Mouse (Mus musculus) hindbrain, embryonic 15.5 days (tissue): ENCODE results near the gene Naa35. TPM values are rescaled to one million over a fixed set of nuclear protein-coding genes. Genes with fewer than 3 reads are reported as not detected.
"Not testable (repeated sequence)": the region's sequence is repeated elsewhere in the genome, so short reads cannot be mapped to it uniquely, and the experiment has no call there.

Experiments used
- ATAC-seq: fragments of 200-750 bp; cut with Nextera tagmentation; 2 replicates; pipeline ENCODE4 v1.8.0; 2017; ENCODE audit warnings: low read depth, moderate number of reproducible peaks, moderate TSS enrichment; ENCODE audit not compliant: low FRiP score
- H3K27ac ChIP-seq: fragments of 300-500 bp; sonication (generic); replicated peaks from 2 replicates; pipeline ENCODE4 v1.5.1; 2015; ENCODE audit warnings: mild to moderate bottlenecking, inconsistent platforms
- H3K27me3 ChIP-seq: fragments of 300-500 bp; sonication (generic); 2 replicates; pipeline ENCODE4 v1.6.1; 2015; ENCODE audit warnings: control low read depth, inconsistent platforms
- H3K36me3 ChIP-seq: fragments of 300-500 bp; sonication (generic); 2 replicates; pipeline ENCODE4 v1.6.1; 2015; ENCODE audit warnings: control low read depth, inconsistent platforms
- H3K4me1 ChIP-seq: fragments of 300-500 bp; sonication (generic); replicated peaks from 2 replicates; pipeline ENCODE4 v1.6.1; 2015; ENCODE audit warnings: control low read depth, inconsistent platforms
- H3K4me2 ChIP-seq: fragments of 300-500 bp; sonication (generic); 2 replicates; pipeline ENCODE4 v1.6.1; 2015; ENCODE audit warnings: moderate library complexity, mild to moderate bottlenecking, inconsistent platforms
- H3K4me3 ChIP-seq: fragments of 300-500 bp; sonication (generic); 2 replicates; pipeline ENCODE4 v1.5.1; 2015; ENCODE audit warnings: mild to moderate bottlenecking, inconsistent platforms
- H3K9ac ChIP-seq: fragments of 300-500 bp; sonication (generic); 2 replicates; pipeline ENCODE4 v1.6.1; 2015; ENCODE audit warnings: inconsistent platforms
- H3K9me3 ChIP-seq: fragments of 300-500 bp; sonication (generic); 2 replicates; pipeline ENCODE4 v1.6.1; 2016; ENCODE audit warnings: control low read depth, inconsistent platforms
- WGBS: fragments of 180-500 bp; shearing (Covaris S2); methylation state at CpG from one replicate; pipeline ENCODE4 v1.1.7; 2015; 5-methylcytosine and 5-hydroxymethylcytosine counted together
- polyA plus RNA-seq: library from polyadenylated mRNA; unstranded; fragments of >200 nt; fragmentation: Nextera tagmentation; extraction: Ambion mirVana; gene quantifications from 2 replicates; pipeline ENCODE4 v1.2.1, GENCODE M21; 2015

Gene Naa35
- polyA plus RNA-seq, 1 experiment from 2014 or later, result 126 TPM

DNA sequence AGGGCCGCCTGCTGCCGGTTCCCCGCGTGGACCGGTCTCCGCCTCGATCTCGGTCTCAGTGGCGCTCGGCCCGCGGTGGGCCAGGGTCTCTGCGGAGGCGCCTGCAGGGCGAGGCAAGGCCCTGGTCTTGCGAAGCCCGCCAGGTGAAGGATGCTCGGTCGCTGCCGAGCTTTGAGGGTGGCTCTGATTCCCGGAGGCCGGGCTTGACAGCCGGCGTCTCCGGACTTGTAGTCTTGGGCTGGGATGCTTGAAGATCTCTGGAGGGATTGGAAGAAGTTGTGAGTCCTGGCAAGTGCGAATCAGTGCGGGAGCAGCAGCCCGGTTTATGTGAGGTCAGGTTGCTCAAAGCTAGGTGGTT, 568 bp downstream of the Naa35 start:
- peak overlapping the region; percentile 80 for H3K4me3 ChIP-seq
- no peak for ATAC-seq
- peaks cover 13% of the 10 kb centered on the region for H3K36me3 ChIP-seq
- no peaks in the 10 kb centered on the region for H3K27me3 ChIP-seq
- H3K9ac ChIP-seq, result peak overlapping the region; percentile 89
- H3K4me1 ChIP-seq, result peaks cover 29% of the 10 kb centered on the region
- H3K9me3 ChIP-seq, result no peaks in the 10 kb centered on the region
- peak overlapping the region; percentile 87 for H3K27ac ChIP-seq
- 0% methylated on average over 28 of the region's 28 CpGs for WGBS
- H3K4me2 ChIP-seq, result peak overlapping the region; percentile 74

- Histone ChIP-seq H3K9me3 (no peaks in the 10 kb centered on the region), H3K27ac (no peak overlapping the region), H3K36me3 (peaks cover 29% of the 10 kb centered on the region), H3K4me2 (peak overlapping the region; percentile 9; the same call in 1 of the 2 replicates), H3K27me3 (no peaks in the 10 kb centered on the region), H3K4me3 (no peak overlapping the region), H3K4me1 (peaks cover 29% of the 10 kb centered on the region), H3K9ac (no peak overlapping the region)
- 96% methylated on average over 2 of the region's 2 CpGs for WGBS
- ATAC-seq, result no peak
Measured at GRCm38 (mm10) chr13:59587201-59587600, 2.1 kb downstream of the Naa35 start.

- H3K4me2 ChIP-seq, result no peak overlapping the region
- peaks cover 44% of the 10 kb centered on the region for H3K36me3 ChIP-seq
- peaks cover 23% of the 10 kb centered on the region for H3K4me1 ChIP-seq
- no peak overlapping the region for H3K9ac ChIP-seq
- H3K4me3 ChIP-seq, result no peak overlapping the region
- H3K27ac ChIP-seq, result no peak overlapping the region
- no peaks in the 10 kb centered on the region for H3K27me3 ChIP-seq
- ATAC-seq, result no peak
- 82% methylated on average over 4 of the region's 4 CpGs for WGBS
- no peaks in the 10 kb centered on the region for H3K9me3 ChIP-seq
Measured at GRCm38 (mm10) chr13:59589672-59590071, 4.6 kb downstream of the Naa35 start.

- H3K9ac ChIP-seq, result no peak overlapping the region
- H3K4me1 ChIP-seq, result peaks cover 23% of the 10 kb centered on the region
- H3K36me3 ChIP-seq, result peaks cover 48% of the 10 kb centered on the region
- 85% methylated on average over 4 of the region's 4 CpGs for WGBS
- no peak for ATAC-seq
- H3K27ac ChIP-seq, result no peak overlapping the region
- H3K4me3 ChIP-seq, result no peak overlapping the region
- no peaks in the 10 kb centered on the region for H3K27me3 ChIP-seq
- no peak overlapping the region for H3K4me2 ChIP-seq
- no peaks in the 10 kb centered on the region for H3K9me3 ChIP-seq
Measured at GRCm38 (mm10) chr13:59590691-59591090, 5.6 kb downstream of the Naa35 start.

DNA sequence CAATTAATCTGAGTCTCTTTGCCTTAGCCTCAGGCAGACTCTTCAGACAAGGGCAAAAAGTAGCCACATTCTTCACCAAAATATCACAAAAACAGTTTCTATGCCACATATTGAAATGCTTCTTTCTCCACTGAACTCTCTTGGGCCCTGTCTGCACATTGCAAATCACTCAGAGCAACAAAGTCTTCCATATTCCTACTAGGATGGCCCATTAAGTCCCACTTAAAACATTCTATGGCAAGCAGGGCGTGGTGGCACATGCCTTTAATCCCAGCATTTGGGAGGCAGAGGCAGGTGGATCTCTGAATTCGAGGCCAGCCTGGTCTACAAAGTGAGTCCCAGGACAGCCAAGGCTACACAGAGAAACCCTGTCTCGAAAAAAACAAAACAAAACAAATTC, 7.0 kb downstream of the Naa35 start:
- H3K4me3 ChIP-seq, H3K9ac ChIP-seq, H3K27ac ChIP-seq, ATAC-seq, H3K27me3 ChIP-seq, H3K4me2 ChIP-seq, H3K9me3 ChIP-seq: not testable (repeated sequence)
- H3K36me3 ChIP-seq, result peaks cover 57% of the 10 kb centered on the region
- H3K4me1 ChIP-seq, result peaks cover 11% of the 10 kb centered on the region
- WGBS, result 98% methylated on average over 3 of the region's 3 CpGs

DNA sequence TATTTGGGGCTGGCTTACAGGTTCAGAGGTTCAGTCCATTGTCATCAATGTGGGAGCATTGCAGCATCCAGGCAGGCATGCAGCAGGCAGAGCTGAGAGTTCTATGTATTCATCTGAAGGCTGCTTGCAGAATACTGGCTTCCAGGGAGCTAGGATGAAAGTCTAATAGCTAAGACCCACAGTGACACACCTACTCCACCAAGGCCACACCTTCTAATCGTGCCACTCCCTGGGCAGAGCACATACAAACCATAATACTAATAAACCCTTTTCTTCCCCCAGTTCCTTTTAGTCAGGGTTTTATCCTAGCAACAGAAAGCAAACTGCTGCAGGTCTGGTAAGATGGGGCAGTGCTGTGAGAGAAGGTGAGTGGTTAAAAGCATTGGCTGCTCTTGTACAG, 7.6 kb downstream of the Naa35 start:
- peaks cover 61% of the 10 kb centered on the region for H3K36me3 ChIP-seq
- H3K4me3 ChIP-seq, result no peak overlapping the region
- no peak overlapping the region for H3K27ac ChIP-seq
- no peaks in the 10 kb centered on the region for H3K9me3 ChIP-seq
- no peaks in the 10 kb centered on the region for H3K27me3 ChIP-seq
- H3K4me1 ChIP-seq, result peaks cover 6% of the 10 kb centered on the region
- no peak for ATAC-seq
- WGBS, result 96% methylated on average over 1 of the region's 1 CpGs
- H3K9ac ChIP-seq, result no peak overlapping the region
- H3K4me2 ChIP-seq, result no peak overlapping the region

DNA sequence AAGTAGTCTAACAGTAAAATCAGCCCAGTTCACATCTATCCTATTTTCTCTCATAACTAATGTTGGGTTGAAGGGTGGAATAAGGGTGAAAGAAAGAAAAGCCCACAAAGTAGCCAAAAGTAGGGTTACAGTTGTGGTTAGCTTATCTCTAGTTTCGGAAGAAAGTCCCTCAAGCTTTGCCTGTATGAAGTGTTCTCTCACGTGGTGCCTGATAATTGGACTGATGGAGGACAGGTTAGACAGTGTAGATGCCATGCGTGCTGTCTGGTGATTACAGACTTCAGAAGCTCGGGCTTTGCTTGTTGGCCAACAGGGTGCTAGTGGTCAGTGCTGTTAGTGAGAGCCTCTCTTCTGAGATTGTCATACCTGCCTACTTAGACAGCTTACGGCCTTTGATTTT, 18.0 kb downstream of the Naa35 start:
- Histone ChIP-seq H3K4me3 (no peak overlapping the region), H3K27me3 (no peaks in the 10 kb centered on the region), H3K4me2 (no peak overlapping the region), H3K36me3 (peaks cover 80% of the 10 kb centered on the region), H3K27ac (no peak overlapping the region), H3K9ac (no peak overlapping the region), H3K9me3 (no peaks in the 10 kb centered on the region), H3K4me1 (no peaks in the 10 kb centered on the region)
- no peak for ATAC-seq
- WGBS, result 95% methylated on average over 5 of the region's 5 CpGs

GRCm38 (mm10) chr13:59604511-59604910, 19.5 kb downstream of the Naa35 start:
- ATAC-seq, result no peak
- no peaks in the 10 kb centered on the region for H3K9me3 ChIP-seq
- H3K36me3 ChIP-seq, result peaks cover 88% of the 10 kb centered on the region
- 50% methylated on average over 1 of the region's 1 CpGs for WGBS
- H3K9ac ChIP-seq, result no peak overlapping the region
- H3K4me2 ChIP-seq, result no peak overlapping the region
- H3K4me1 ChIP-seq, result no peaks in the 10 kb centered on the region
- H3K4me3 ChIP-seq, result no peak overlapping the region
- H3K27me3 ChIP-seq, result no peaks in the 10 kb centered on the region
- H3K27ac ChIP-seq, result no peak overlapping the region

DNA sequence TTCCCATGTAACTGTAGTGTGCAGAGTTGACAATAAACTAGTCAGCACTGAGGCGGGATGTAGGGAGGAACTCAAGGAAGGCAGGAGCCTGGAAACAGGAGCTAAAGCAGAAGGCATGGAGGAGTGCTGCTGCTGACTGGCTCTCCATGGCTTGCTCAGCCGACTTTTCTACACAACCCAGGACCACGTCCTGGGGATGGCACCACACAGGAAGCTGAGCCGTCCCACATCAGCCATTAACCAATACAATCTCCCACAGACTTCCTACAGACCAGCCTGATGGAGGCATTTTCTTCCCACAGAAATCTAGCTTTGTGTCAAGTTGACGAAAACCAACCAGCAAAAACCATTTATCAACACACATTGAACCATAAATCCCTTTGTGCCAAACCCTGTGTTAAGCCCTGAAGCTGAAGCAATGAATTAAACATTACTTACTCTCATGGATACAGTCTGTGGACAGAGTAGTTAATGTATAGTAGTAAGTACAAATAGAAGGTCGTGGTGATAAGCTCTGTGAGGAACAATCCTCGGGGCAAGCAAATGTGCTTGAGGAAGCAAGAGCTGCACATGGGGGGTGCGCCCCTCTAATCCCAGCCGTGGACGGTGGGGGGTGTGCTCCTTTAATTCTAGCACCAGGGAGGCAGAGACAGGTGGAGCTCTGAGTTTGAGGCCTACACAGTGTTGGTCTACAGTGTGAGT, 20.3 kb downstream of the Naa35 start:
- Histone ChIP-seq H3K9me3 (no peaks in the 10 kb centered on the region), H3K4me3 (no peak overlapping the region), H3K9ac (no peak overlapping the region), H3K27me3 (no peaks in the 10 kb centered on the region), H3K4me1 (no peaks in the 10 kb centered on the region), H3K4me2 (no peak overlapping the region), H3K36me3 (peaks cover 83% of the 10 kb centered on the region), H3K27ac (no peak overlapping the region)
- ATAC-seq, result no peak
- WGBS, result 82% methylated on average over 10 of the region's 10 CpGs

DNA sequence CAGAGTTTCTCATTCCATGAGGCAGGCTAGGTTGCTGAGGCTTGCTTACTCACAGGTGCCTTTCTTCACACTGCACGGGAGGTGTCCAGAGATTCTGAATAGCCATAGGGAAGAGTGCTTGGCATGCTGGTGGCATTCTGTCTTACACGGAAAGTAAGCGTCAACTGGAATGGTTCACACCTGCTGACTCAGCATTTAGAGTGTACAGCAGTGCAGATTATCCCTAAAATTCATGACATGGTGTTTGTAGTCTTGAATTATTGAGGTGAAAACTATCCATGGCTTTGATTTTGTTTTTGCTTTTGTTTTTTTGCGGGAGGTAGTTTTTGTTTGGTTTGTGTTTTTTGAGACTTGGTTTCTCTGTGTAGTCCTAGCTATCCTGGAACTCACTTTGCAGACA, 24.8 kb downstream of the Naa35 start:
- Histone ChIP-seq H3K36me3 (peaks cover 62% of the 10 kb centered on the region), H3K4me1 (no peaks in the 10 kb centered on the region), H3K4me2 (no peak overlapping the region), H3K9ac (no peak overlapping the region), H3K9me3 (no peaks in the 10 kb centered on the region), H3K27me3 (no peaks in the 10 kb centered on the region), H3K4me3 (no peak overlapping the region), H3K27ac (no peak overlapping the region)
- no peak for ATAC-seq
- WGBS, result 89% methylated on average over 4 of the region's 4 CpGs

DNA sequence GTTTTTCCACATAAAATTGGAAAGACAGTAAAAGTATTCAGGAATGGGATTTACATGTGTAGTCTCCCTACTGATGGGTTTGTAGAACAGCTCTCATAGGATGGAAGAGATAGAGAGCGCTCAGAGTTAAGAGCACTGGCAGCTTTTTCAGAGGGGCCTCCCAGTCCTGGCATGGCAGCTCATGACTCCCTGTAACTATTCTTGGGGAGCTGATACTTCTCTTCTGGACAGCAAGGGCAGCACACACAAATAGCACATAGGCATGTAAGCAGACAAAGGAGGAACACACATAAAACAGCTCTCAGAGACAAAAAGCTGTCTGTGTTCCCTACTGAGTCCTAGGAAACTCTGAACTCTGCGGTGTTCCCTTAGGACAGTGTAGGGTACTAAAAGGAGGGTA, 25.4 kb downstream of the Naa35 start:
- ATAC-seq, result no peak
- H3K4me3 ChIP-seq, result no peak overlapping the region
- WGBS, result 94% methylated on average over 2 of the region's 2 CpGs
- H3K4me2 ChIP-seq, result no peak overlapping the region
- no peaks in the 10 kb centered on the region for H3K27me3 ChIP-seq
- no peak overlapping the region for H3K27ac ChIP-seq
- H3K9ac ChIP-seq, result no peak overlapping the region
- no peaks in the 10 kb centered on the region for H3K9me3 ChIP-seq
- H3K4me1 ChIP-seq, result no peaks in the 10 kb centered on the region
- H3K36me3 ChIP-seq, result peaks cover 61% of the 10 kb centered on the region

- Histone ChIP-seq H3K27me3 (no peaks in the 10 kb centered on the region), H3K4me1 (no peaks in the 10 kb centered on the region), H3K36me3 (peaks cover 46% of the 10 kb centered on the region)
Measured at GRCm38 (mm10) chr13:59613868-59614267, 28.8 kb downstream of the Naa35 start.

DNA sequence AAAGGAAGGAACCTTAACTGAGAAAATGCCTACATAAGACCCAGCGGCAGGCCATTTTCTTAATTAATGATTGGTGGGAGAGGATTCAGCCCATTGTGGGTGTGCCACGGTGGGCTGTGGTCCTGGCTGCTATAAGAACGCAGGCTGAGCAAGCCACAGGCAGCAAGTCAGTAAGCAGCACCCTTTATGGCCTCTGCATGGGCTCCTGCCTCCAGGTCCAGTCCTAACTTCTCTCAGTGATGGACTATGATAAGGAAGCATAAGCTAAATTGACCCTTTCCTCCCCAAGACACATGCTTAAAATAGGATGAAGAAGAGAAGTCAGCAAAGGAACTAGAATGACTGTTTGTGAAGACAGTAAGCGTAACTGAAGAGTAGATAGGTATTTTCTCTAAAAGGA, 30.1 kb downstream of the Naa35 start:
- H3K27ac ChIP-seq, result no peak overlapping the region
- no peak overlapping the region for H3K9ac ChIP-seq
- H3K4me1 ChIP-seq, result no peaks in the 10 kb centered on the region
- no peak overlapping the region for H3K4me3 ChIP-seq
- ATAC-seq, result no peak
- 97% methylated on average over 4 of the region's 4 CpGs for WGBS
- H3K36me3 ChIP-seq, result peaks cover 47% of the 10 kb centered on the region
- no peaks in the 10 kb centered on the region for H3K9me3 ChIP-seq
- no peak overlapping the region for H3K4me2 ChIP-seq
- H3K27me3 ChIP-seq, result no peaks in the 10 kb centered on the region

More at GRCm38 (mm10) chr13:59613868-59614267, 28.8 kb downstream of the Naa35 start:
- no peak for ATAC-seq
- H3K9me3 ChIP-seq, result no peaks in the 10 kb centered on the region
- WGBS, result 86% methylated on average over 4 of the region's 4 CpGs
- no peak overlapping the region for H3K9ac ChIP-seq
- H3K4me3 ChIP-seq, result no peak overlapping the region
- H3K4me2 ChIP-seq, result no peak overlapping the region
- H3K27ac ChIP-seq, result no peak overlapping the region
